Mouse (Mus musculus) cortical plate, adult 2 months (tissue): ENCODE results near the gene Aplf.

ENCODE experiments used
- CTCF ChIP-seq: fragments of 200-500 bp; IDR thresholded peaks from 2 replicates; pipeline ENCODE4 v1.5.1; 2011; ENCODE audit warnings: mild to moderate bottlenecking, control low read depth, low read length; ENCODE audit not compliant: insufficient read depth; ENCODE audit errors: extremely low read depth
- POLR2A ChIP-seq: fragments of 200-500 bp; IDR thresholded peaks from 2 replicates; pipeline ENCODE4 v1.6.1; 2011; ENCODE audit warnings: mild to moderate bottlenecking, low read length, control low read depth; ENCODE audit not compliant: insufficient read depth; ENCODE audit errors: extremely low read depth

DNA sequence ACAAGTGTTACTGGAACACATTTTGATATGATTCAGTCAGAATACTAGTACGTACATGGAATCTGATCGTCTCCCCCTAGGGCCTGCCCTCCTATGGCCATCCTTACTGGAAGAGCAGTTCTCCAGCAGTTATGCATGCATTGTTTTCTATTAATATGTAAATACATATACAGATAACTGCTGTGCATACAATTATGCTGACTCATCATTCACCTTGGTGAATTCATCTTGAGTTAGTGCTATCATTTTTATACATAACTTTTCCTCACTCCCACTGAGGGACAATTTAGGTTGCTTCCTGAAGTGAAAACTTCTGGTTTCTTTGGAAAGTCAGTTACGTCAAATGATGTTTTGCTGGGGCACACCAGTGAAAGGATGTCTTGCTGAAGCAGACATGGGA is 48.8 kb downstream of the Aplf start:
- TF ChIP-seq POLR2A (no peak), CTCF (no peak)
